Mouse (Mus musculus) megakaryocyte progenitor cell, adult 5-6 weeks (primary cell): ENCODE measurements around the gene Rfc2. TPM values are rescaled to one million over a fixed set of nuclear protein-coding genes. Genes with fewer than 3 reads are reported as not detected.
A peak's percentile ranks its signal among the peaks of the same experiment; 100 is the strongest.

Experiments
- ATAC-seq: replicated peaks from 2 replicates; pipeline ENCODE4 v1.8.0; 2016; ENCODE audit warnings: mild to moderate bottlenecking, moderate TSS enrichment, inconsistent platforms; ENCODE audit not compliant: poor library complexity
- total RNA-seq, 2 experiments: library from RNA; stranded (forward) in 1 of 2; stranded (reverse) in 1 of 2; fragments of 157-497, 149-512 nt in 1 of 2; fragments of 200-1000 nt in 1 of 2; gene quantifications; 2 replicates each; pipeline versions ENCODE4 v1.2.3 to v1.2.4; 2015 to 2017

Gene Rfc2
- total RNA-seq, 2 experiments from 2014 or later = 166 to 230 TPM

DNA sequence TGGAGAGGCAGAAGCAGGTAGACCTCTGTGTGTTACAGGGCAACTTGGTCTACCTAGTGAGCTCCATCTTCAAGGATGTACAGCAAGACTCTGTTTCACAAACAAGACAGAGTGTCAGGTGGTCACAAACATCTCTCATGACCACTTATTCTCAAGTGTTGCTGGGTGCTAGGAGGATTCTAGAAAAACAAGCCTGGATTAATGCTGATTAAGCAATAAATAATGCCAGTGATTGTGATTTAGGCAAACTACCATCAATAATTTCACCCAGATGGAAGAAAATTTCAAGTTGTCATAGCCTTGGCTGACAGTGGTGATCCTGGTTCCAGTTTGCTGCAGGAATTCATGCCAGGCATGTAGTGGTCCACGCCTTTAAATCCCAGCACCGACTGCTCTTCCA is 16.9 kb upstream of the Rfc2 start:
- no peak for ATAC-seq

DNA sequence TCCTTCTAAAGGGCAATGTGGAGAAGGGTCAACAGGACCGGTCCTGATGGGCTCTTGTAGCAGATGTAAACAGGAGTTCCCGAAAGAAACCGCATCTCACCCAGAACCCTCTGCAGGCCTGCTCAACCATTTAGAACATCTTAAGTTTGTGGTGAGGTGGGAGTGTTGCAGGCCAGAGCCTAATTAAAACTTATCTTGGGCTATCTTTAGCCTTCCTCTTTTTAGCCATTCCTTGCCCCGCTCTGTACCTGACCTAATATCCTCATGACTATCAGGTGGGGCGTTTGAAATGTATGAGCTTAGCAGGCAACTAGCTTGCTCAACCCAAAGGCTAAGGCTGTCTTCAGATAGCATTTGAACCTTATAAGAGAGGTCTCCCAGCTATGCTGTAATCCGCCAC is 15.5 kb upstream of the Rfc2 start:
- ATAC-seq = no peak

DNA sequence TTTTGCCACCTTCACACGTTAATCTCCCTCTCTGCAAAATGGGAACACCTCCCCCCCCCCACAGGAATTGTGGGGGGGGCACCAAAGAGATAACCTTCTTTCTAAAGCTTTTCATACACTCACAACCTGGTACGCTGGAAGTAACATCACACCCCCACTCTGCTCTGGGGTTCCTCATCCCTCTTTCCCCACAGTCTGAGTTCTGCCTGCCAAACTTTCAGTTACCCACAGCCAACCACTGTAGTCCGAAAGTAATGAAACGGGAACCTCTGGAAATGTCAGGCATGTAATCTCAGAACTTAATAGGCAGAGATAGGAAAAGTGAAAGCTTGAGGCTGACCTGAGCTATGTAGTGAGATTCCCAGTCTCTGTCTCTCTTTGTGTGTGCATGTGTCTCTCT is 13.7 kb upstream of the Rfc2 start:
- no peak for ATAC-seq

DNA sequence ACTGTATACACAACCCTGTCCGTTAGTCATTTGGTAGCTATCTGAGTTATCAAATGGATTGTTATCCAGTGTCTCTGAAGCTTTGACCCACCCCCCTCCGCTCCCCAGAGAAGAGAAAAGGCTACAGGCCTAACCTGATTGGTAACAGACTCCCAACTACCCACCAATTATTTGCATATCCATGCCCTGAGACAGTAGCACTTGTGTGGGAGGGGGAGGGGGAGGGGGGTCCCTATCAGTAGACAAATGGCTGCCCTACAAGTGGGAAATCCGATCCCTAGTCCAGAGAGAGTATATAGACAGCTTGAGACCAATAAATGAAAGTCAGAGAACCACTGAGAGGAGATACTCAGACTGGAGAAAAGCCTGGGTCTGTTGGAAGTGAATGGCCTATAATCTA is 13.1 kb upstream of the Rfc2 start:
- ATAC-seq = no peak

DNA sequence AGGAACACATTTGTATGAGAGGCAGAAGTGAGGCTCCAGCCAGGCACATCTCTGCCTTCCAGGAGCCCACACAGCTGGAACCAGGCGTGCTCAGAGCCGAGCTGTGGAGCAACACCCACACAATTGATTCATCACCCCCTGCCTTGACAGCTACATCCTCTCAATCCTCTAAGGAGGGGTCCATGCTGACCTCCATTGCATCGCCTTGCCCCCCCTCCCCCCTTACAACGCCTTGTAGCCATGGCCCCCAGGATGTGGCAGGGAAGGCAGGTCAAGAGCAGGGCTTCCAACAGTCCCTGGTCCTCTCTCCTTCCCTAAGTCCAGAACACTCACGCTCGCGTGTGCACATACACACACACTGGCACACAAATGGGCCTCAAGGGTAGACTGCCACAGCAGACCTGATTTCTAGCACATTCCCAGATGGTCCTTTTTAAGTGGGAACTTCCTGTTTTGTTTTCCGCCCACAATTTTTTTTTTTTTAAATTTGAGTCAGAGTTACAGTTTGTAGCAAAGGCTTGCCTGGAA is 12.1 kb upstream of the Rfc2 start:
- ATAC-seq = 0 out of 2 replicates have a peak, but pooled peaks have one; percentile 12

DNA sequence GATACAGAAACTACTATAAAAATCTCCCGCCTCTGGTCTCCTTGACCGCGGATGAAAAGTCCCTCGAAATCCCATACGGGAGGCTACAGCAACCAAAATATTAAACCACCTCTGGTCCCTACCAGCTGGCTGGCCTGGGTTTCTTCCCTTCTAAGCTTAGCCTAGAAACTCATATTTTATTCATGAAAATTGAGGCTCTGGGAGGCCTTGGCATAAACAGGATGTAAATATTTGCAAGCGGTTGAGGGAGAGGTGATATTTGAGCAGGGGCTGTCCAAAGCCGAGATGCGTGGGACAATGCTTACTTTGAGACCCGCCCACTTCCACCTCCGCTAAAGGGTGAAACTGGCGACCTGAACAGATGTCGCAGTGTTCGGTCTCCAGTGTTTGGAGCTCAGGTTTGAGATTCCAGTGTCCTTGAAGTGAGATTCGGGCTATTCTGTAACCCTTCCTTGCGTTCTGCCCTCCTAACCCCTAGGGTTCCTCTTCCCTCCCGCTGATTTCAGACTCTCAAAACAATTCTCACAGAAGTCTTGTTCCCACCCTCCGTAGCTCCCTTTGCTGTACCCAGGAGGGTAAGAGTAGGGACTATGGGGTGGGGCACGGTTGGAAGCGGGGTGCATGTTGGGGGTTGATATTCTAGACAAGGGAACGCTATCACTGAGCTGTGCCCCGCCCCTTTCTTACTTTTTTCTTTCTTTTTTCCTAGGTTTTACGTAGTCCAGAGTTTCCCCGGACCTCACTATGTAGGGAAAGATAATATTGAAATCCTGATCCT is 9.2 kb upstream of the Rfc2 start:
- ATAC-seq = peak; percentile 50

DNA sequence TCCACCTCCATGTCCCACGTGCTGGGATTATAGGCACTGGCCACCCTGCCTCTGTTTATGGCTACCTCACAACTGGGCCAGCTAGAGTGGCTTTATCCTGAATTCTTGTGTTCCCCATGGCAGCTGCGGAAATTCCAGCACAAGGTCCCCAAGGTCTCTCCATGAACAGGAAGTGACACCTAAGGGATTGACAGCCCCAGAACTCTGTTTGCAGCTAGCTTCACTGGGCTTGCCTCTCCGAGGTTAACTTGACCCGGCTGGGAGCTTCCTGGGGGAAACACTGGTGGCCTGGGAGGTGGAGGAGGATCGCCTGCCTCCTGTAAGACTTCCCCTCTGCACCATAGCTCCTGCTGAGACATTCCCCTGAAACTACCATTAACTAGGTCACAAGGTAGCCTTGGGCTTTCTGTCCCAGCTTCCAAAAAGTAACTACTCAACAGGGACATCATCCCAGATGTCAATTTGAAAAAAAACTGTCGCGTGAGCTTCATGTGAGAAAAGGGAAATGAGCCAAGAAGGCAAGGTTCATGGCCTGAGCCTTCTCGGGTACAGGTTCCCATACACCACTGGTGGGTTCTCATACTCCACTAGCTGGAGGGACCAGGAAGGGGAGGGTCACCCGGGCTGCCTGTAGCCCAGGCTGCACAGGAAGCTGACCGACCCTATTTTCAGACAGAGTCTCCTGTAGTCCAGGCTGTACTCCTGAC is 8.5 kb upstream of the Rfc2 start:
- 0 out of 2 replicates have a peak, but pooled peaks have one; percentile 21 for ATAC-seq

DNA sequence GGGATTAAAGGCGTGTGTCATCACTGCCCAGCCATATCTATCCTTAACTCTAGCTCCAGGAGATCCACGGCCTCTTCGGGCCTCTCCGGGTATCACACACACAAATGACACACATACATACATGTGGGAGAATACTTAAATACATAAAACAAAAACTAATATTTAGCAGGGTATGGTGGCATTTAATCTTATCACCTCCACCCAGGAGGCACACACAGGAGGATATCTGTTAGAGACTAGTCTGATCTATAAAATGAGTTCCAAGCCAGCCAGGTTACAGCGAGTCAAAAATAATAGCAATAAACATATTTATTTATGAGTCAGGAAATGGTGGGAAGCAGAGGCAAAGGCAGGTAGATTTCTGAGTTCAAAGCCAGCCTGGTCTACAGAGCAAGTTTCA is 5.3 kb upstream of the Rfc2 start:
- peak; percentile 21 for ATAC-seq

DNA sequence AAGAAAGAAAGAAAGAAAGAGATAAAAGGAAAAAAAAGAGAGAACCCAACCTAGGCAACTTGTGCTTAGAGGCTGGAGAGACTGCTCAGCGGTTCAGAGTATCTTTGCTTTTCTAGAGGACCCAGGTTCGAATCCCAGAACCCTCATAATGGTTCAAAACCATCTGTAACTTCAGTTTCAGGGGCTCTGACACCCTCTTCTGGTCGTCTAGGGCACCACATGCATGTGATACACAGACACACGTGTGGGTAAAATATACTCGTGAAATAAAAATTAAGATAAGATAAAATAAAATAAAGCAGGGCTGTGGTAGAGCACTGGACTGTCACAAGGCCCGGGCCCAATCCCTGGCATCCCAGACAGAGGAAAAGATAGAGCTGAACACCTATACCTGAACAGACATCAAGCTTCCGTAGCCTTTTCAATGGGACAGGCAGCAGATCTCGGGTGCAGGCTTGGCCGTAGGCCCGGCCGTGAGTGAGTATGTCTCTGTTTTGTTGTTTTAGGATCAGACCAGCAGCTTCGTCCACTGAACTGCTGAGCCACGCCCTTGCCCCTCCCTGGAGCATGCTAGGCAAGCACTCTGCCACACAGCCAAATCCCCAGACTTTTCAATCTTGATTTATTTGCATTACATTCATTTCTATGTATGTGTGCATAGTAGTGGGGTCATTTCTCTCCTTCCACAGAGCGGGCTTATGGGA is 4.5 kb upstream of the Rfc2 start:
- peak; percentile 33 for ATAC-seq

DNA sequence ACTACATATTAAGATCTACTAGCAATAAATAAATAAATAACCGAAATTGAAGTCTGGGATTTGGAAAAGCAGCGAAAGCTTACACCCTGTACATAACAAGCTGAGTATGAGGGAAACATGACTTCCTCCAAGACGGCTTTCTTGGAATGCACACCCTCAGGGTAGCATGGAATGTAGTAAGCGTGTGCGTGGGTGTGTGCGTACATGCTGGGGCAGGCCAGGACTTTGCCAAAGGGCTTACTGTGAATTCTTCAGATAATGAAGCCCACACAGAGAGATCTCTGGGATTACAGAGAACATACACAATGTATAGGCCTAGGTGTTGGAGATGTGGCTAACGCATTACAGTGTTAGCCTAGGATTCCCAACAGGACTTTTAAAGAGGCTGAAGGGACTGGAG is 3.6 kb upstream of the Rfc2 start:
- no peak for ATAC-seq

DNA sequence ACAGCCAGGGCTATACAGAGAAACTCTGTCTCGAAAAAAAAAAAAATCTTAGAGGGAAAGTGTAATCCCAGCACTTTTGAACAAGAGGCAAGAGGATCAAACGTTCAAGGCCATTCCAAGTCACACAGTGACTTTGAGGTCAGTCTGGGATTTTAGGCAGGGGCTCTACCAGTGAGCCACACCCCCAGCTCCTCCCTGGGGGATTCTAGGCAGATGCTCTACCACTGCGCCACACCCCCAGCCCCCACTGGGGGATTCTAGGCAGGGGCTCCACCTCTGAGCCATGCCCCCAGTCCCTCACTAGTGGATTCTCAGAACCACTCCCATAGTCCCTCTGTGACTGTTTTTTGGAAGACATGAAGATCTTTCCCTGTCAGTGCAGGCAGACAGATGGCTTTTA is 2.0 kb upstream of the Rfc2 start:
- no peak for ATAC-seq

DNA sequence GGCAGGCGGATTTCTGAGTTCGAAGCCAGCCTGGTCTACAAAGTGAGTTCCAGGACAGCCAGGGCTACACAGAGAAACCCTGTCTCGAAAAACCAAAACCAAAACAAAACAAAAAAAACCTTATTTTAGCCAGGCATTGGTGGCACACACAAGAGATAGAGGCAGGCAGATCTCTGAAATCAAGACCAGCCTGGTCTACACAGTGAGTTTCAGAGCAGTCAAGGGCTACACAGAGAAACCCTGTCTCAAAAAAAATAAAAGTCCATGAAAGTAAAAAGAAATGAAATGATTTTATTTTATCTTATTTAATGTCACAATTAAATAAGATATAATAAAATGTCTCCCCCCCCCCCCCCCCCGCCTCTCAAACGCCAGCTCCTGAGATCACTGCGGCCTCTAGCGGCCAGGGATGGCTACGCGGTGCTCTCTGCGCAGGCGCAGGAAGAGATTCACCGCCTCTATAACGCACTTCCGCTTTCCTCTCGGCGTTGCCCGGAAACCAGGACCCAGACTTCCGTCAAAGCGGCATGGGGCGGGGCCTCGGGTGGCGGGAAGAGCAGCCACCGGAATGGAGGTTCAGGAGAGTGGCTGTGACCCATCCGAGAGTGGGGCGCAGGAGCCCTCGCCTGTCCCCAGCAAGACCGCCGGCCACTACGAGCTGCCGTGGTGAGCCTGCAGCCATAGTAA is 1.2 kb downstream of the Rfc2 start:
- peak; percentile 96 for ATAC-seq

DNA sequence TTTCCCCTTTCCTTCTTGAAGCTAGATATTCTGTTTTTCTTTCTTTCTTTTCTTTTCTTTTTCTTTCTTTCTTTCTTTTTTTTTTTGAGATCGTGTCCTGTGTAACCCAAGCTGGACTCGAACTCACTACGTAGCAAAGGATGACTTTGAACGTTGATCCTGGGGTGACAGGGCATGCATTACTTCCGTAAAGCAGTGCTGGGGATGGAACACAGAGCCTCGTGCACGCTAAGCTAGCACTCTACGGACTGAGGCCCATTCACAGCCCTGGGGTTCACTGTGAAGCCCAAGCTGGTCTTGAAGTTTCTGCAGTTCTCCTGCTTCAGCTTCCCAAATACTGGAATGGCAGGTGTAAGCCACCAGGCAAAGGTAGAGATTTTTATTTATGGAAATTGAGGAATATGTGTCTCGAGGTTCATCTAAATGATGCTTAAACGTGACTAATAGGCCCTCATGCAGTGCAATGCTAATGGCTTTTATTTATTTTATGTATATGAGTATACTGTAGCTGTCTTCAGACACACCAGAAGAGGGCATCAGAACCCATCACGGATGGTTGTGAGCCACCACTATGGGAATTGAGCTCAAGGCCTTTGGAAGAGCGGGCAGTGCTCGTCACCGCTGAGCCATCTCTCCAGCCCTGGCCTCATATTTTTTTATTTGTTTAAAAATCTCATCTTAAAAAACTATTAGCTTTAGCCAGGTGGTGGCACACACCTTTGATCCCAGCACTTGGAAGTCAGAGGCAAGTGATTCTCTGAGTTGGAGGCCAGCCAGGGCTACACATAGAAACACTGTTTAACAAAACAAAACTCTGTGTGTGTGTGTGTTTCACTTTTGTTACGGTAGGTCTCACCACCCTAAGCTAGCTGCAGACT is 2.1 kb downstream of the Rfc2 start:
- ATAC-seq = no peak

DNA sequence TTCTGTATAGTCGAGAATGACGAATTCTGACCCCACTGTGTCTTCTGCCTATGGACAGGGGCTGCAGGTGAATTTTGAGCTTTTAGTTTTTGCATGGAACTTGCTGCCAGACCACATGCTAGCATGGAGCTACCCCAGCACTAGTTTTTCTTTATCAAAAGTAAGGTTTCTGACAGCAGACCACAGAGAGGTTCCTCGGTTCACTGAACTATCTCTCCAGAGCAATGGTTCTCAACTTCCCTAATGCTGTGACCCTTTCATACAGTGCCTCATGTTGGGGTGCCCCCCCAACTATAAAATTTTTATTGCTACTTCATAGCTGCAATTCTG is 2.7 kb downstream of the Rfc2 start:
- no peak for ATAC-seq

DNA sequence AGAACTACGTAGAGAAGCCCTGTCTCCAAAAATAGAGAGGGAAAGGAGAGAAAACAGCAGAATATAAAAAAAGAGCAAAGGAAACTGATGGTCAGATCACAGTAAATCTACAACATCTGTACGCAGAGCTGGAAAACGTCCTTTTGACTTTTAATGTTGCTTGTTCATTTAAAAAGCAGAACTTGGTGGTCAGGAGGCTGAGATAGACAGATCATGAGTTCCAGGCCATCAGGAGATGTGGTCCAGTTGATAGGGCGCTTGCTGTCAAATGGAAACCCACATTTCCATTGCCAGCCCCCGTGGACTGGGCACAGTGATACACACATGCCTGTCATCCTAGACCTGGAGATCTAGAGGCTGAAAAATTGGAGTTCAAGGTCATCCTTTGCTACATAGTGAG is 3.6 kb downstream of the Rfc2 start:
- peak; percentile 51 for ATAC-seq

DNA sequence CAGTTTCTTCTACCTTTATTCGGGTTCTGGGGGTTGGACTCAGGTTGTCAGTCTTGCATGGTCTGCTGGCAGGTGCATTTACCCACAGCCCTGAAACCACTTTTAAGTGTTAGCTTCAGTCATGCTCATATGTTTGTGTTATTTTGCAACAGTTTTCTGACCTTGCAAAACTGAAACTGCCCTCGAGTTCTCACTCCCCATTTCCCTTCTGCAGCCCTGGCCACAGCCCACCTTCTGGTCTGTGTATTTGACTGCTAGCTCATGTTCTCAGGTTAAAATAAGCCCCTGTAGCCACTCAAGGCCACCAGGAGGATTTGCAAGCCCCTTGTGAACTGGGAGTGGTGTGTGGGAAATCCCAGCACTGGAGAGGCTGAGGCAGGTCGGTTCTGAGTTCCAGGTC is 8.7 kb downstream of the Rfc2 start:
- ATAC-seq = peak; percentile 29

DNA sequence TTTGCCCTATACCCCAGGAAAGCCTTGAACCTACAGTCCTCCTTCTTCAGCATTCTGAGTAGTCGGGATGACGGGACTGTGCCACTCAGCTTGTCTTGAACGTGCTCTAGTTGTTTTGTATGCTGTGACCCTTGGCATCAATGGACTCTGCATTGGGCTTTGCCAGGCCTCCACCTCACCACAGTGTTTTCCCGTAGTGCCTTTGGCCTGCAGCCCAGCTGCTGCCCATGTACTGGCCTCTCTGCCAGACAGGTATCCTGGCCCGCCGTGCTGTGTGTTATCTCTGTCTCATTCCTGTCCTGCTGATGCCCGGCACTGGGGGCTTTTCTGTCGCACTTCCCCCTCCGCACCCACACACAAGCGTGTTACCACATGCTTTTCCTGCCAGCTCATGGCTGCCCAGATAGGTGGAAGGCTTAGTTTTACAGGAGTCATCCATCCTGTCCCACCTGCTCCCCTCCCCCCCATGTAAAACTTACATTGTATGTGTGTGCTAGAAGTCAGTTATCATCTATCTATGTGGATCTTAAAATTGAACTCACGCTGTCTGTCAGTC is 10.9 kb downstream of the Rfc2 start:
- peak; percentile 35 for ATAC-seq

DNA sequence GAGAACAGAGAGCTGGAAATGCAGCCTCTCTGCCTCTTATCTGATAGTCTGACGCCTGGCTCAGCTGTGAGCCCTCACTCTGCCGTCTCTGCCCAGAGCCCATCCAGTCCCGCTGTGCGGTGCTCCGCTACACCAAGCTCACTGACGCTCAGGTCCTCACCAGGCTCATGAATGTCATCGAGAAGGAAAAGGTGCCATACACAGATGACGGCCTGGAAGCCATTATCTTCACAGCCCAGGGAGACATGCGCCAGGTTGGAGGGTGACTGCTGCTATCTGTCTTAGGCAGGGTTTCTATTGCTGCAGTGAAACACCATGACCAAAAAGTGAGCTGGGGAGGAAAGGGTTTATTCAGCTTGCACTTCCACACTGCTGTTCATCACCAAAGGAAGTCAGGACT is 11.9 kb downstream of the Rfc2 start:
- ATAC-seq = peak; percentile 92

DNA sequence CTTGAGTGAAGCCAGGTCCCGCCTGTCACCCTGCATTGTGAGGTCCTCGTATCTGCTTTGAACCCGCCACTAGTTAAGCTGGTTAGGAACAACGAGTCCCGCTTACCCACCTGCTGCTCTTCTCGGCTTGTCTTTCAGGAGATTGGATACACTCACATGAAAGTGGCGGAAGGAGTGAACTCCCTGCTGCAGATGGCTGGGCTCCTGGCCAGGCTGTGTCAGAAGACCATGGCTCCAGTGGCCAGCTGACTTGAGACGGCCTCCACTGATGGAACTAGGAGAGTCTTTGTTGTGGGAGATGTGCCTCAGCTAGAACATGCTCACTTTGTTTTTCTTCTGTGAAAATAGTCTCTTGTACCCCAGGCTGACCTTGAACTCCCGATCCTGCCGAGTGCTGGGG is 16.5 kb downstream of the Rfc2 start:
- ATAC-seq = no peak

DNA sequence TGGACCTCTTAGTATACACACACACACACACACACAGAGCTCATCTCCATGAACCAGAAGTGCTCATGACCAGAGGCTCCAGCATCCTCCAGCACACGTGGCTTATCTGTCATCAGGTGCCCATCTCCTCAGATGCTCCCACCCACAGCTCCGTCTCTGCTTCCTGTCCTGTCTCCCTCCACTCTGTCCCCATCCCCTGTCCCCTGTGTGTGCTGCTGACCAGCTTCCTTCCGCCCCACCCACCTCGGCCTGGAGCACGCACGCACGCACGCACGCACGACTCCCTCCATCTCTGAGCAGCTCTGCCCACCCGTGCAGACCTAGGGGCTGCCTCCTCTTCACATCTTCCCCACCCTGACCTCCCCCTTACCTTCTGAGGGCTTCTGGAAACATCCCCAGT is 23.2 kb downstream of the Rfc2 start:
- no peak for ATAC-seq
